Mouse (Mus musculus) C2C12 (cell line): ENCODE measurements around the gene Gm8994. TPM values are rescaled to one million over a fixed set of nuclear protein-coding genes. Genes with fewer than 3 reads are reported as not detected.
"Not testable (repeated sequence)": the region's sequence is repeated elsewhere in the genome, so short reads cannot be mapped to it uniquely, and the experiment has no call there.

Source experiments
- H3K27me3 ChIP-seq: one replicate; pipeline ENCODE4 v1.6.1; 2011; ENCODE audit not compliant: control insufficient read depth, insufficient read depth, insufficient read length
- H3K36me3 ChIP-seq: one replicate; pipeline ENCODE4 v1.6.1; 2011; ENCODE audit not compliant: control insufficient read depth, insufficient read depth
- H3K4me3 ChIP-seq: one replicate; pipeline ENCODE4 v1.5.1; 2011; ENCODE audit warnings: mild to moderate bottlenecking, control low read depth; ENCODE audit not compliant: poor library complexity, insufficient read depth, severe bottlenecking
- H3K79me2 ChIP-seq: one replicate; pipeline ENCODE4 v1.6.1; 2011; ENCODE audit not compliant: control insufficient read depth, insufficient read depth
- H3K79me3 ChIP-seq: one replicate; pipeline ENCODE4 v1.6.1; 2011; ENCODE audit warnings: low read depth, control low read depth
- H3ac ChIP-seq: one replicate; pipeline ENCODE3; 2011; ENCODE audit warnings: low read depth; ENCODE audit not compliant: control insufficient read depth, insufficient read length
- CEBPB ChIP-seq: IDR thresholded peaks from one replicate; pipeline ENCODE4 v1.6.1; 2011; ENCODE audit warnings: low read depth, mild to moderate bottlenecking, control low read depth, moderate library complexity
- CTCF ChIP-seq: IDR thresholded peaks from one replicate; pipeline ENCODE4 v1.5.1; 2011; ENCODE audit not compliant: control insufficient read depth, insufficient read depth, insufficient read length
- FOSL1 ChIP-seq: IDR thresholded peaks from one replicate; pipeline ENCODE4 v1.8.0; 2011; ENCODE audit warnings: mild to moderate bottlenecking, low read length; ENCODE audit not compliant: poor library complexity, insufficient read depth, severe bottlenecking
- MAX ChIP-seq: IDR thresholded peaks from one replicate; pipeline ENCODE4 v1.6.1; 2011; ENCODE audit warnings: mild to moderate bottlenecking, control low read depth
- MYOD1 ChIP-seq: IDR thresholded peaks from one replicate; pipeline ENCODE4 v1.6.1; 2011; ENCODE audit warnings: low read depth; ENCODE audit not compliant: control insufficient read depth, insufficient read length
- MYOG ChIP-seq: IDR thresholded peaks from one replicate; pipeline ENCODE4 v1.6.1; 2011; ENCODE audit not compliant: control insufficient read depth, insufficient read length; ENCODE audit errors: extremely low read depth
- USF1 ChIP-seq: IDR thresholded peaks from one replicate; pipeline ENCODE4 v1.6.1; 2011; ENCODE audit warnings: low read depth, mild to moderate bottlenecking, control low read depth, moderate library complexity
- long read RNA-seq, 2 experiments: library from polyadenylated mRNA; unstranded; transcript quantifications; one replicate each; pipeline ENCODE4 v2.0.0; 2019 to 2020
- polyA plus RNA-seq: library from polyadenylated mRNA; unstranded; fragments of >200 nt; fragmentation: generic; extraction: Trizol; gene quantifications from one replicate; pipeline ENCODE4 v1.2.1, GENCODE M21; 2012; ENCODE audit warnings: missing spikeins

The Gm8994 gene
- 0.16 TPM for polyA plus RNA-seq
- long read RNA-seq, experiment 1 = 0 reads
- long read RNA-seq, experiment 2, partial matches to known transcripts = 0 of 1 reads
- long read RNA-seq, experiment 2, other reads (novel, unspliced or antisense) = 0 of 1 reads

GRCm38 (mm10) chr6:136327239-136327638 lies at the start of gene Gm8994:
Gm8994 (plus strand) TSS chr6:136327539.
- not testable (repeated sequence) for H3K79me2 ChIP-seq, H3ac ChIP-seq, H3K36me3 ChIP-seq, H3K79me3 ChIP-seq, H3K27me3 ChIP-seq, H3K4me3 ChIP-seq

- no peak for TF ChIP-seq MAX
These were observed 49.7 kb upstream of the Gm8994 start for GRCm38 (mm10) chr6:136277685-136278084.

GRCm38 (mm10) chr6:136284565-136284964 lies 42.8 kb upstream of the Gm8994 start:
- TF ChIP-seq CEBPB (no peak), MYOG (no peak), FOSL1 (no peak), MYOD1 (no peak), USF1 (no peak), MAX (no peak), CTCF (no peak)
- H3ac ChIP-seq = no peak overlapping the region
- H3K79me3 ChIP-seq = no peaks in the 10 kb centered on the region
- H3K27me3 ChIP-seq = no peaks in the 10 kb centered on the region
- no peaks in the 10 kb centered on the region for H3K36me3 ChIP-seq
- no peak overlapping the region for H3K4me3 ChIP-seq
- H3K79me2 ChIP-seq = no peaks in the 10 kb centered on the region

More at GRCm38 (mm10) chr6:136277685-136278084, 49.7 kb upstream of the Gm8994 start:
- Histone ChIP-seq H3K79me3 (no peaks in the 10 kb centered on the region), H3K79me2 (no peaks in the 10 kb centered on the region), H3K27me3 (no peaks in the 10 kb centered on the region), H3K4me3 (no peak overlapping the region), H3ac (no peak overlapping the region), H3K36me3 (no peaks in the 10 kb centered on the region)

- no peaks in the 10 kb centered on the region for H3K79me2 ChIP-seq
- H3K79me3 ChIP-seq = no peaks in the 10 kb centered on the region
- no peak for TF ChIP-seq CEBPB
- no peak for TF ChIP-seq FOSL1
- TF ChIP-seq MYOD1 = no peak
- no peak for TF ChIP-seq MYOG
- TF ChIP-seq CTCF = no peak
- TF ChIP-seq USF1 = no peak
- TF ChIP-seq MAX = no peak
- no peaks in the 10 kb centered on the region for H3K27me3 ChIP-seq
- H3K36me3 ChIP-seq = no peaks in the 10 kb centered on the region
- no peak overlapping the region for H3K4me3 ChIP-seq
- no peak overlapping the region for H3ac ChIP-seq
These were observed 41.2 kb upstream of the Gm8994 start for GRCm38 (mm10) chr6:136286180-136286579.

- H3K79me2 ChIP-seq = no peaks in the 10 kb centered on the region
- no peaks in the 10 kb centered on the region for H3K36me3 ChIP-seq
- H3K79me3 ChIP-seq = no peaks in the 10 kb centered on the region
- no peak overlapping the region for H3K4me3 ChIP-seq
- TF ChIP-seq MAX (no peak), MYOG (no peak), CEBPB (no peak), FOSL1 (no peak), MYOD1 (no peak), USF1 (no peak), CTCF (no peak)
- no peak overlapping the region for H3ac ChIP-seq
- H3K27me3 ChIP-seq = no peaks in the 10 kb centered on the region
These were observed 40.8 kb upstream of the Gm8994 start for GRCm38 (mm10) chr6:136286589-136286988.

- no peaks in the 10 kb centered on the region for H3K79me2 ChIP-seq
- TF ChIP-seq MYOD1 (no peak), USF1 (no peak), MAX (no peak), CEBPB (no peak), MYOG (no peak), CTCF (no peak), FOSL1 (no peak)
- H3K4me3 ChIP-seq = no peak overlapping the region
- no peak overlapping the region for H3ac ChIP-seq
- H3K36me3 ChIP-seq = no peaks in the 10 kb centered on the region
- H3K27me3 ChIP-seq = no peaks in the 10 kb centered on the region
- H3K79me3 ChIP-seq = no peaks in the 10 kb centered on the region
These were observed 35.9 kb upstream of the Gm8994 start for GRCm38 (mm10) chr6:136291424-136291823.
